Comparison of ENCODE assay signal across 8 mouse cellular contexts in genomic region chr19:47432339-47432738, GRCm38 (mm10). TPM values are rescaled to one million over a fixed set of nuclear protein-coding genes. Genes with fewer than 3 reads are reported as not detected.
A peak's percentile ranks its signal among the peaks of the same experiment; 100 is the strongest.
DNase-seq lines count a peak whose midpoint lies in the region; ATAC-seq lines count a peak whose summit lies in the region.

No protein-coding gene starts in this region.

- H3K27ac ChIP-seq in heart, embryonic 13.5 days (replicated peaks), result peak overlapping the region; percentile 68
- 0 out of 2 replicates have a peak overlapping the region, but pooled peaks have one; percentile 45 for H3K27ac ChIP-seq in limb, embryonic 12.5 days

- H3K9me3 ChIP-seq in heart, embryonic 13.5 days, result no peaks in the 10 kb centered on the region
- H3K9me3 ChIP-seq in limb, embryonic 12.5 days, result no peaks in the 10 kb centered on the region

- no peak overlapping the region for H3K4me2 ChIP-seq in heart, embryonic 13.5 days
- no peak overlapping the region for H3K4me2 ChIP-seq in limb, embryonic 12.5 days

- H3K9ac ChIP-seq in heart, embryonic 13.5 days, result no peak overlapping the region; the same call in 1 of the 2 replicates
- no peak overlapping the region for H3K9ac ChIP-seq in limb, embryonic 12.5 days (replicated peaks)

- peak; percentile 73 for DNase-seq in adrenal gland, postnatal 10 days
- DNase-seq in adrenal gland, adult 18-20 months (ENCODE audit: low spot score in 2 of 2), result no peak
- peak; percentile 65 for DNase-seq in adrenal gland, postnatal 14 days
- peak; percentile 75 for DNase-seq in naive thymus-derived CD4-positive, alpha-beta T cell, adult 2 months (ENCODE audit: low read depth)
- no peak for DNase-seq in layer of hippocampus, adult 8-10 months (ENCODE audit: low spot score in 2 of 2)

- no peak overlapping the region for H3K4me3 ChIP-seq in heart, embryonic 13.5 days
- H3K4me3 ChIP-seq in limb, embryonic 12.5 days (replicated peaks), result no peak overlapping the region

- peaks cover 81% of the 10 kb centered on the region for H3K4me1 ChIP-seq in heart, embryonic 13.5 days
- peaks cover 31% of the 10 kb centered on the region for H3K4me1 ChIP-seq in limb, embryonic 12.5 days (replicated peaks)

- ATAC-seq in heart, embryonic 13.5 days (ENCODE audit: extremely low read depth, insufficient number of reproducible peaks, low FRiP score, low TSS enrichment), result no peak; the same call in 1 of the 2 replicates
- no peak for ATAC-seq in limb, embryonic 12.5 days (ENCODE audit: insufficient number of reproducible peaks, insufficient read depth, low FRiP score, low TSS enrichment, low read depth)
- ATAC-seq in frontal cortex, adult (ENCODE audit: low TSS enrichment), result no peak

- H3K36me3 ChIP-seq in heart, embryonic 13.5 days, result peaks cover 14% of the 10 kb centered on the region
- no peaks in the 10 kb centered on the region for H3K36me3 ChIP-seq in limb, embryonic 12.5 days

- H3K27me3 ChIP-seq in heart, embryonic 13.5 days (replicated peaks), result no peaks in the 10 kb centered on the region
- peaks cover 15% of the 10 kb centered on the region; the same call in 1 of the 2 replicates for H3K27me3 ChIP-seq in limb, embryonic 12.5 days

- WGBS in heart, embryonic 13.5 days, result 42% methylated on average over 10 of the region's 10 CpGs
- 24% methylated on average over 10 of the region's 10 CpGs for WGBS in limb, embryonic 12.5 days

RNA-seq across cellular contexts. Expression of gene Sh3pxd2a, which starts 31.9 kb away (rescaled TPM):
- total RNA-seq in adrenal gland, postnatal 10 days (2021), result 100 to 1,000 TPM; 138 to 164 TPM
- total RNA-seq in adrenal gland, adult 18-20 months (2021), result 100 to 1,000 TPM in 1 of 2 experiments, 10 to 100 TPM in 1; 55.1 to 103 TPM
- 107 and 136 TPM in 2 replicates for total RNA-seq in adrenal gland, postnatal 14 days (2021)
- polyA plus RNA-seq in heart, embryonic 13.5 days (2015; fragmentation: Nextera tagmentation; extraction: Ambion mirVana), result 5.4 and 5.7 TPM in 2 replicates
- 6.8 and 7.7 TPM in 2 replicates for polyA plus RNA-seq in limb, embryonic 12.5 days (2016; fragmentation: Nextera tagmentation; extraction: Ambion mirVana)
- 10 to 100 TPM; 31.8 to 34.5 (median 32.9) TPM for total RNA-seq in layer of hippocampus, adult 8-10 months (2022)

Comparison
In these comparisons a context has a peak if more than half of its experiments do, and no peak if none do; other contexts are left out.
1. DNase-seq: peak in adrenal gland, postnatal 10 days (single experiment), adrenal gland, postnatal 14 days (single experiment) and naive thymus-derived CD4-positive, alpha-beta T cell, adult 2 months (single experiment); none in adrenal gland, adult 18-20 months (0 of 2) and layer of hippocampus, adult 8-10 months (0 of 2).